Mouse (Mus musculus): ENCODE measurements around the gene Fjx1.
A peak's percentile ranks its signal among the peaks of the same experiment; 100 is the strongest.

Gene Fjx1

DNA sequence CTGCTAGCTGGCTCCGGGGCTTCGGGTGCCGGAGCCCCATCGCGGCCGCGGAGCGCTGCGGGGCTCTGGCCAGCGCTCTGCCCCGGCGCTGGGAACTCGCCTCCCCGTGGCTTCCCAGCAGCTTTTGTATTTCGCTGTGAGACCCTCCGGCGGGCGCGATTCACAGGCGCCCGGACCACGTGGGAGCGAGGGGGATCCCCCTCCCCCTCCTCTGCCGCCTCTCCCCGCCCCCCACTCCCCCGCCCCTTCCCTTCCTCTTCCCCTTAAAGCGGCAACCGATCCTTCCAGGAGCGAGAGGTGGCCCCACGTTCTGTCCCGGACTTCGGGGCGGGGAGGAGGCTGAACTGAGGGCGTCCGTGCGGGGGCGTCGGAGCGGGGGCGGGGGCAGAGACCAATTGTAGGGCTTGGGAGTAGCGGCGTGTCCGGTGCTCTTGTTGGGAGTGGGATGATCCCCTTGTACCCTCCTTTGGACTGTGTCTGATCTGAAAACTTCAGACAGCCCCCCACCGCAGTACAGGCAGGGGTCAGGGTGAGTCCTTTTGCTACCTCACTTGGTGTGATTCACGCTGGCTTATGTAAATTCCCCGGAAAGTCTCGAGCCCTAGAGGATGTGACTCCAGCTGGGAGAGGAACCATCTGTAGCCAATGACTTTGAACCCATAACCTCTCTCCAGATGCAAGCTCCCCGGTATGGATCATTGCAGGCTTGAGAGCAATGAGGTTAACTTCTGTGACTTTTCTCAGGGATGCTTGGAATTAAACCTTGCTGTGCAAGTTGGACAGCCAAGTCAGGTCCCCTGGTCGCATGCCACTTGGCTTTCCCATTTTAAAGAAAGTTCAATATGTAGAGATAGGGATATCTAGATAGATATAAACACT, at the start of gene Fjx1:
Gene Fjx1, minus strand, starts transcription at position 829 of the 879 bp plus-strand sequence.
- peak; percentile 8 for DNase-seq (ENCODE audit: low spot score)

DNA sequence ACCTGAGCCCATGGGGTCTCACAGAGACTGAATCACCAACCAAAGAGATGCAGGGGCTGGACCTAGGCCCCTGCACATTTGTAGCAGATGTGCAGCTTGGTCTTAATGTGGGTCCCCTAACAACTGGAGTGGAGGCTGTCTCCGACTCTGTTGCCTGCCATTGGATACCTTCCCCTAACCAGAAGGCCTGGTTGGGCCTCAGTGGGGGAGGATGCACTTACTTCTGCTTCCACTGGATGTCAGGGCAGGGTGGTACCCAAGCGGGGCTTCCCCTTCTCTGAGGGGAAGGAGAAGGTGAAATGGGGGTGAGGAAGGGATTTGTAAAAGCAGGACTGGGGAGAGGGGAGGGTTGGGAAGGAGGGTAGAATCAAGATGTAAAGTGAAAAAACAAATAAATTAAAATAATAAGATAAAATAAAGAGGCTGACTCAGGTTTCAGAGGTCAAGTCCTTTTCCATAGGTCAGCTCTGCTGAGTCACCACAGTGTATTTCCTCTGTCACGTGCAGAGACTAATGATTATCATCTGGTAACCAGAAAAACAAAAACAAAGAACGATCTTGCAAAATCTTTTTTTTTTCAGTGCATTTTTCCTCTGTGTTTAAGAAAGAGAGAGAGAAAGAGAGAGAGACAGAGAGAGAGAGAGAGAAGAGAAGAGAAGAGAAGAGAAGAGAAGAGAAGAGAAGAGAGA, 47.8 kb upstream of the Fjx1 start:
- DNase-seq (ENCODE audit: low spot score): no peak

DNA sequence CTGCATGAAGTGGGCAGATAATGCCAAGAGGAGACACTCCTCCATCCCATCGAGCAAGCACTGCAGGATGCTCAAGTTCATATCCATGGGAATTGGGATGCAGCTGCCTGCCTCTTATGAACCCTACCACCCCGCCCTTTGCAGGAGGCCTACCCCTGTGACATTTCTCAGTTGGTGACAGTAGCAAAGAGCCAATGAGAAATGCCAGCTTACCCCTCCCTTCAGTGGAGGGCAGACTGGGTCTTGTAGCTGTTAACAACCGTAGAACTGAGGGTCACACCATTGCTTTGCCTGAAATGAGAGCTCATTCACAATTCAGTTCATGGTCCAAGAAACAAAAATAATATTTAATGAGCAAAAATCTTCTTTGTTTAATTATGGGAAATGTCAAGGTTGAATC, 28.4 kb upstream of the Fjx1 start:
- DNase-seq (ENCODE audit: low spot score): no peak

DNA sequence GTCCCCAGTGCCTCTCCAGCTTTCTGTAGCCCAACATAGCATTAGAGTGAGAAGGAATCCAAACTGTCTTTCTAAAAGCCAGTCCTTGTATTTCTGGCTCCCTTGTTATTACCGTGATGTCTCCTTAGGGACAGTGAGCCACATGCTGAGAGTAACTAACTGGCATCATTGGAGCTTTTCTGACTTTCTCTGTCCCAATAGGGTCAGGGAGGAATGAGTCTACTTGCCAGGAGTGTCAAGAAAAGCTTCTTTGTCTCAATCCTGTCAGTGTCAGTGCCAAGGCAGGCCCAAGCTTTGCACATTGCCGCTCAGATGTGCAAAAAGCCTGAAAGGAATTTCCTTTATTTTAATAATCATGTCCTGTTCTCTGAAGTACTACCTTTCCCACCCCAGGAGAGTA, 23.8 kb upstream of the Fjx1 start:
- DNase-seq (ENCODE audit: low spot score): no peak

DNA sequence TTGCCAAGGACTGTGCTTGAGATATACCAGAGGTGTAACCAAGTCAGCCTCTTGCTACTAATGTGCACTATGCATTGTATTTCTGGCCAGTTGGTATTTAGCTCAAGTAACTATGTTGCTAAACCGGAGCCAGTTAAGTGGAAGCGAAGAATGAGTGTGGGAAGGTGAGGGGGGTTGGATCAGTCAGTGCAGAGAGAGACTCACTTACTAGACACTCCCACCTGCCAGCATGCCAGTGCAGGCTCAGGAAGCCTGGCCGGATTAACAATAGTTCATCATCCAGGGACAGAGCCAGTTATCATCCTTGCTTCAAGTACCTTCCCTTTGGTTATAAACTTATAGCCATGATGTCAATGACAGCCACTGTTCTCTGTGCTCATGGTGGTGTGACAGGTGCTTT, 16.3 kb upstream of the Fjx1 start:
- no peak for DNase-seq (ENCODE audit: low spot score)

DNA sequence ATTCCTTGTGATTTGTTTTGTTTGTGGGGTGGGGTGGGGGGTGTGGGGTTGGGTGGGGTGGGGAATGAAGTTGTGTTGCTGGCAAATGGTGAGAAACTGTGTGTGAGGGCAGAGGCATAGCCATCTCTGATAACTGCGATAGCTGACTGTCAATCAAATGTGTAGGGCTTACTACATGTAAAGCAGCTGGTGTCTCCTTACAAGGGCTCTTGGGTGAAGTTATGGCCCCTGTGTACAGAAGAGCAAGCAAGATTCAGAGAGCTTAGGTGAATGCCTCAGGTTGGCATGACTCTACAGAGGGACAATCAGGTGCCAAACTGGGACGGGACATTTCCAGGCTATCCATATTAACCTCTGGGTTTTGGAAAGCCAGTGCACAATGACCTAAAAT, 12.0 kb upstream of the Fjx1 start:
- DNase-seq (ENCODE audit: low spot score): no peak

DNA sequence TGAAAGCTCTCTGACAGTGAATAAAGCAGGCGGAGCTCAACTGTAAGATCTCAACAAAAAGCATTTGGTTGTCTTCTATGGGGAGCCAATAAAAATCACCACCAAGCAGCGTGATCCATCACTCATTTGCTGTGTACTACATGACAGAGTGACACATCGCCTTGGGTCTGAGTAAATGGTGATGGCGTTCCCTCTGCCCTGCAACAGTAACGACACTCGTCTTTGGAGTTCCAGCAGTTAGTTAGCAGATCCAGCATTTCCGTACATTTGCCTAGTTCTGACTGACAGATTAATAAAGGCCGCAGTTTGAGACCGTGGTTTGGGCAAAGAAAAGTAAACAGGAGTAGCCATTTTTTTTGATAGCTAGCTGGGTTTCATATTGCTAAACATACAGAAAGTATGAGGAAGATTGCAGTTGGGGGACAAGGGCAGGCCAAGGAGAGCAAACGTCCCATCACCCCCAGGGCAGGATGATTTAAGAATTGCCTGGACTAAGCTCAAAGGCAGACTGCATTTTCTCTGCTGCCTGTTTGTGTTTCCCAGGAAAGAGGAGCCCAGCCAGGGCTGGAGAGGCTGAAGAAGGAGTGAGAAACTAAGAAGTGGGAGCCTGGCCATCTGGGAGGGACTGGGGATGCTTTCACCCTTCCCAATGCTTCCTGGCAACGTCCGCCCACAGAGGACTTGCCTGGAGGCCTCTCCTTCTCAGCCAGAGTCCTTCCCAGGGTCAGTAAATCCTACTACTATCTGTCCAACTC, 11.5 kb upstream of the Fjx1 start:
- peak; percentile 53 for DNase-seq (ENCODE audit: low spot score)

DNA sequence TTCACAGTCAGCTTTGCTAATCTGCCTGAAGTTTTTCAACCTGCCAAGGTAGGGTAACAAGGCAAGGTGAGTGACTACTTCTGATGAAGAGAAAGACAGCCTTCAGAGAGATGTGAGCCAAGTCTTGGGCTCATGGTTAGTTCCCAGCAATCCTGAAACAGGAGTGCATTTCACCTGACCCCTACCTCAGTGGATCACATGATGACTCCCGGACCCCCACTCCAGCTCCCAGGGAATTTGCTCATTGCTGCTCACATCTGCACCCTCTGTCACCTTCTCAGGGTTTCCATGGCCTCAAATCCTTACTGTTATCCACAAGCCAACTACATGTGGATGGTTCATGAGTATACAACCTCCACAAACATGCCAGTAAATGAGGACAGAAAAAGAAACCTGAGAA, 9.2 kb upstream of the Fjx1 start:
- DNase-seq (ENCODE audit: low spot score): no peak

DNA sequence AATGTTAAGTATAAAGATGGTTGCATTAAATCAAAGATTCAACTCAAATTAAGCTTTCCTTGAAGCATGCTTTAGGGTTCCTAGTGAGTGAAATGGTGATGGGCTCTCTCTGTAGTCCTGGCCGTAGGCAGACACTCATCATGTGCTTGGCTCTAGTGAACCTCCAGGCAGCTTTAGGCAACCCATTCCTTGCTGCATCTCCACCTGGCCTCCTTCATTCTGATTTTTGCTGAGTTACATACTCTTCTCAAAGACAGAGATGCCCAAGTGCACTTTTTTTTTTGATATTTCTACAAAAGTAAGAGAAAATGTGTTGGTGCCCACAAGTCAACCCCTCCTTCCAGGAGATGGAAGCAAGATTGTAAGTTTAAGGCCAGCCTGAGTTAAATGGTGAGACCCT, 2.8 kb upstream of the Fjx1 start:
- no peak for DNase-seq (ENCODE audit: low spot score)

DNA sequence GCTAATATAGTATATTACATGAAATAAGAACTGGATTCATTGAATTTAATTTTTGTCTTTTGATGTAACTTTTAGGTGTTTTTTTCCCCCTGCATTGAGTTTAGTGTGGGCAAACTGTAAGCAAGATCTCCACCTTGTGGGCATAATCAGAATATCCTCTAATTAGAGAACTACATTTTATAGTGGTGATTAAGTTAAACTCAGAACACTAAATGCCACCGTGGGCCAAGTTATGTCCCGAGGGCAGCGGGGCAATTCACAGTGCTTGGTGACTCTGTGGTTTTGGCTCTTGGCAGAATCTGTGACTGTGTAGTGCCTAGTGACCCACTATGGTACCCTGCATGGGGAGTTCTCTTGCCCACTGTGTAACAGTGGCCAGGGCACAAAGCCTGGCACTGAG, 1.1 kb upstream of the Fjx1 start:
- DNase-seq (ENCODE audit: low spot score): no peak

DNA sequence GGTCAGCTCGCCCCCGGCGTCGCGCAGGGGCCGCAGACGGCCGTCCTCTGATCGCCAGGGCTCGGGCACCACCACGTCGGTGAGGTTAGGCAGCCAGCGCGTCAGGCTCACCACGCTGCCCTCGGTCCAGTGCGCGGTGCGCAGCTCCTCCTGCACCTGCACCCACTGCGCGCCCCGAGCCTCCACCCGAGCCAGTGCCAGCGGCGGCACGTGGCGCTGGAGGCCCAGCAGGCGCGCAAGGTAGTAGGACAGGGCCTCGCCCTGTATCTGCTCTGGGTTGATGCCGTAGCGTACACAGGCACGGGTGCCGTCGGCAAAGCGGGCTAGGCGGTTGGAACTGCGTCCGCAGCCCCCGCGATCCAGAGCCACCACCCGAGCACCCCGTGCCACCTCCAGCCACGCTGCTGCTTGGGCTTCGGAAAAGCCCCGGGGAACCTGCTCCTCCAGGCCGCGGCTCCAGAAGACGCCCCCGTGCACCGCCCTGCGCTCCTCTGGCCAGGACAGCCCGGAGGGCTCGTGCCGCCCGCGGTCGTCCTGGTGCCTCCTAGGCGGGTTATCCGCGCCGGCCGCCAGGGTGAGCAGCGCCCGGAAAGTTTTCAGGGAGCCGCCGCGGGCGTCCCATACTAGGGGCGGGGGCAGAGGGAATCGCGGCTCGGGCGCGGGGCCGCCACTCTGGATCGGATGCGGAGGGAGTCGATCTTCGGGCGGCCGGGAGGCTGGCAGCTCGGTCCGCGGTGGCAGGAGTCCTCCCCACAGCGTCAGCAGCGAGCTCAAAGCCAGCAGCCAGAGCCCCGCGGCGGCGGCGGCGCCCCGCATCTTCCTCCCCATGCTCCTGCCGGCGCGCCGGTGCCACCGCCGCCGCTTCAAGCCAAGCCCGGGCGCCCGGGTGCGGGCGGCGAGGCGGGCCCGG, 1.3 kb downstream of the Fjx1 start:
- DNase-seq (ENCODE audit: low spot score): peak; percentile 44

DNA sequence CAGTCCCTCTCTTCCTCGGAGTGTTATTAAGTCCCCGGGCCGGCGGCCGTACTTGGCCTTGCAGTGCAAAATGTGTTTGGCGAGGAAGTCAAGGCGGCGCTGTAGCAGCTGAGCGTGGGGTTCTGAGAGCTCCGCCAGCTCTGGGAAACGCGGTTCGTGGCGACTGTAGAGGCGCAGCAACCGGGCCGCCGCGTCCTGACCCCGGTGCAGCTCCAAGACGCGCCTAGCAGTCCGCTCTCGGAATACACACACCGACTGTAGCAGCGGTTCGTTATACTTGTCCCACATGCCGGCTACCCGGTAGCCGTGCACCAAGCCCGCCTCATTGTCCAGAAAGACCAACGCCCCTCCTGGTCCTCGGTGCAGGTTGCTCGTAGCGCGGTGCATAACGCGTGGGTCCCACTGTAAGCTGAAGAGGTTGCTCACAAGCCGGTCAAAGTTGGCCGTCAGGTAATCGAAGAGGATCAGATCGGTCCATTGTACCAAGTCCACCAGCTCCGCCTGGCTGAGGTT, 2.0 kb downstream of the Fjx1 start:
- DNase-seq (ENCODE audit: low spot score): peak; percentile 62

DNA sequence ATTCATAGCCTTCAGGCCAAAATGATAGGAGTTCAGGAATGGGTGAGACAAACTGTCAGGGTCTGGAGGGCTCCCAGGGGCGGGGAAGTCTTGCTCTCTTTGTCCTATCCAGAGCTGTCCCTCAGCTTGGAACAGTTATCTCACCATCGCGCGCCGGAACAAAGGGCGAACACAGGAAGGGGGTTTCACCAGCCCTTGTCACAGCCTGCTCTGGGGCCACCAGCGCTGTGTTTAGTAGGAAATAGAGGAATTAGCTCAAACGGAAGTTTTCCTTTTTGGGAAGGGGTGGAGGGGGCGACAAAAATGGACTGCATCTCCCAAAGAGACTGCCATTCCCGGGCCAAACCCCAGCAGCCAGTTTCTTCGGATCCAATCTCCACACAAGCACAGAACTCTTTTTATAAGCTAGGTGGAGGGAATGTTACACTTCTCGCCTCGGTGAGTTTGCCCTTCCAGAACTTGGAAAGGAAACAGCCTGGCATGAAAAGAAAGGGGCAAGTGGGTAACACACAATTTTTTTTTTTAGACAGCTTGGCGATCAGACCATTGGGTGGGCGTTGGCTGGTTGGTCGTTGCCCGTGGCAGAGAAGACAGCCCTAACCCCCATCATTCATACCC, 2.6 kb downstream of the Fjx1 start:
- peak; percentile 11 for DNase-seq (ENCODE audit: low spot score)

DNA sequence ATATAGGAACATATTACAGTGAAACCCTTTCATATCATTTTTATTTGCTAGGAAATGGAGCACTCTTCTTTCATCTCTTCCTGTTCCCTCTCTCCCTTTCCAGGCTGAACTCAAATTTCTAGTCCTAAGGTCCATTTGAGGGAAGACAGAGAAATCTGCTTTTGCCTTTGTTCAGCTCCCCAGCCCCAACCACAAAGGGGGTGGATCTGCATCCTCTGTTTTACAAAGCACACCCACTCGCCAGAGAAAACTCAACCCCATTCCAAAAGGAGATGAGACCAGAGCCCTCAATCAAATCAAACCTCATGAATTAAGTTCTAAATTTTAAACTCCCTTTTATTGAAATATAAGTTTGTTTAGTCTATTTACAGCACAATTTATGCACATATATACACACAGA, 3.2 kb downstream of the Fjx1 start:
- no peak for DNase-seq (ENCODE audit: low spot score)

DNA sequence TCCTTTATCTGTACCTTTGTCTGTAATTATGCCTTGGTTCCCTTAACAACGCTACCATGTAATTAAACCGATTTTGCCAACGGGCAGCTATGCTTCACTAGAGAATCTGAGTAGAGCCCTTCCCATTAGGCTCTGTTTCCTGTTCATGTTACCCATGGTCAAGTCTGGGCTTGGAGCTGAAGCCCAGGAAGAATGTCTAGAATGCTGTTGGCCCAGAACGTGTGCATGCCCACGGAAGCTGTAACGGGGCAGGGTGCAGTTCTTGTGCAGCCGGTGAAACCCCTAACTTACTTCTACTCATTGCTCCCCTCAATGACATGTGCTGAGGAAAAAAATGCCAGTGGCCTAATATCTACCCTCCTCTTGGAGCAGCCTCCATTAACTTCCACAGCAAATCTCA, 4.5 kb downstream of the Fjx1 start:
- no peak for DNase-seq (ENCODE audit: low spot score)

DNA sequence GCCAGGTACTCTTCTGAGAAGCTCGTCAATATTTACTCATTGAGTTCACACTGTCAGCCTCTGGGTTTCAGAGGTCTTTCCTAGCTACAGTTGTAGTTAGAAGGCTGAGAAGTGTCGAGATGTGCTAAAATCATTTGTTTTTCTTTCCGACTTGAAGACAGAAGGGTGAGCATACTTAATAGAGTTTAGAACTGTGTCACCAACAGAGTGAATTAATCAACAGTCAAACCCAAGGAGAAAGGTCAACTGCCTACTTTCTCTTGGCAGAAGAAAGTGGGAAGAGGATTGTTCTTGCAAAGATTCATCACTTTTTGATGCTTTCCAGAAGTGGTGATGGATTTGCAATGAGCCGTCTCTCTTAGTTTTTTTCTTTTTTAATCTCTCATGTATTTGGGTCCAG, 5.4 kb downstream of the Fjx1 start:
- no peak for DNase-seq (ENCODE audit: low spot score)

DNA sequence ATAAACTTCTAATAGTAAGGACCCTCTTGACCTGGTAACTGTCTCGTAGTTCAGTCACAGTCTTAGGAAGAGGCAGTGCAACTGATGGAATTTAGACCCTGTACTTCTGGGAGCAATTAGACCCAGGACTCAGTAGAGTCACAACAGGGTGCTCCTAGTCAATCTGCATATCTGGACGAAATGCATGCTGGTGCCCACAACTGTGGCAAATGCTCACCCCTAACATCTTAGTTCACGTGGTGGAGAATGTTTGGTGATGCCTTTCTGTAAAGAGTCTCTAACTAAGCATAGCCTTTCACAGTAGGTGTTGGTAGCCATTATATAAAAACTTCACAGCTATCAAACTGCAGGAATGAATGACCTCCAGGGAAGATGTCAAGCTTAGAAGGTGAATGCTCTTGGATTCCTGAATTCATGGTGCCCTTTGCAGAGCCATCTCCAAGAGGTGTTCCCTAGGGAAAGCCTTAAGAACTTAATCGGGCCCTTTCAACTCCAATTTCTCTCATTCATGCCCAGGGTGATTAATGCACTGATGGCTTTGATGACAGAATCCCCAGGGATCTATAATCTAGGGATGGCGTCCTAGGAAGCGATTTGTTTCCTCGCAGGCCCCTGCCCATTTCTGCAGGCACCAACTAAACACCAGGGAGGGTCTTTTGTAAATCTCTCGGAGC, 14.8 kb downstream of the Fjx1 start:
- DNase-seq (ENCODE audit: low spot score): no peak

DNA sequence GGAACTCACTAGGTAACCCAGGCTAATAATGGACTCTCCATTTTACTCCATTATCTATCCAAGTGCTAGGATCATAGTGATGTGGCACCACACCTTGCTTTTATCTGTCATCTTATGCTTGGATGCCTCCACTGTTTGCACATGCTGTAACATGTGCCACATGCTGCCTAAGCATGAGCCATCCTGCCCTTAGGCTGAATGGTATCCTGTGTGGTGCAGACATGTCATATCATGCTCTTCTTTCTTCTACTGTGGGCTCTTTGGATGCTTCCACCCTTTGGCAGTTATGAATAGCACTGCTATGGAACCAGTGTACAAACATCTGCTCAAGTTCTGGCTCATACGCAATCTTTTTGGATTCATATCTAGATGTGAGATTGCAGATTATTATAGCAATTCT, 18.4 kb downstream of the Fjx1 start:
- no peak for DNase-seq (ENCODE audit: low spot score)

DNA sequence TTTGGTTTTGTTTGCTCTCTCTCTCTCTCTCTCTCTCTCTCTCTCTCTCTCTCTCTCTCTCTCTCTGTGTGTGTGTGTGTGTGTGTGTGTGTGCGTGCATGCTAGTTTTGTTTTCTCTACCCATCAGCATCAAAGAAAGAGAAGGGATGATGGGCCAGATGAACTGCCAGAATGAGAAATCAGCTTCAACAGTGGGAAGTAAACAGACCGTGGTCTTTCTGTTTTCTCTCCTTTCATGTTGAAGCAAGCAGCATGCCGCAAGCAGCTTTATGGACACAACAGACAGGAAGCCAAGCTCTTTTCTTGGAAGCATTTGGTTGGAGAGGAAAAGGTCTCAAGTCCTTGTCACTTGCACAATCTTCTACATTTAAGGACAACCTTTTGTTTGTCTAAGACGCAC, 21.2 kb downstream of the Fjx1 start:
- DNase-seq (ENCODE audit: low spot score): no peak

DNA sequence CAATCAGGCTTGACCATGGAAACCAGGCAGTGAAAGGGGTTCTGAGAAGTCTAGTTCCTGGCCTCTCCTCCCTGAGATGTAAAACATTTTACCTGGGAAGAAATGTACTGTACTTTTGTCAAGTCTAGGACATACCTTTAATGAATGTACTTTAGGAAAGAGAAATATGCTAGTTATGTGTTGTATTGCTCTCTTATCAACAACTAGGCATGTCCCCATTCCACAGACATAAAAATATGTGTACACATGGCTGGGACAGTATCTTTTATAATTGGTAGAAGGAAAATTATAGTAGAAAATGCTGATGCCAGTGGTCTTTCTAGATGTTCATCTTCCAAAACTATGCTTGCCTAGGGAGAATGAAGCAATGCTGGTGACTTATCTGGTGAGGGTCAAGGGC, 24.3 kb downstream of the Fjx1 start:
- DNase-seq (ENCODE audit: low spot score): no peak

DNA sequence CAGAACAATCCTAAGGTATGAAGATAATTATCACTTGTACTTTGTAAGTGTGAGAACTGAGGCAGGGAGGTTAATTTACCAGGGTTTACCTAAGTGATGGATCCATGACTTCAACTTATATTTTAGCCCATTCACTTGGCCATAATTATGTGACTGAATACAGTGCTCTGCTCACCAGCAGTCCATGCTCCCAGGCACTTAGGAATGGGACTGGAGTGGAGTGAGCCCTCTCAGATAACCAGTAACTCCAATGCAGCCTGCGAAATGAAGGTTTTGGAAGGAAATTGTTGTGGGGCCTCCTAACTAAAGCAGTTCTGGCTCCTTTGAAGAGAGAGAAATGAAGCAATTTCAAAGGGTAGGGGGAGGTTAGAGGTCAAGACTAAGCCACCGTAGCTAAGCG, 25.9 kb downstream of the Fjx1 start:
- DNase-seq (ENCODE audit: low spot score): no peak

All from layer of hippocampus, adult 11-12 months (tissue).